Mouse (Mus musculus): ENCODE data around the gene St6galnac6. TPM values are rescaled to one million over a fixed set of nuclear protein-coding genes. Genes with fewer than 3 reads are reported as not detected.

Gene St6galnac6
- polyA plus RNA-seq, 1 experiment, result 21.1 TPM

DNA sequence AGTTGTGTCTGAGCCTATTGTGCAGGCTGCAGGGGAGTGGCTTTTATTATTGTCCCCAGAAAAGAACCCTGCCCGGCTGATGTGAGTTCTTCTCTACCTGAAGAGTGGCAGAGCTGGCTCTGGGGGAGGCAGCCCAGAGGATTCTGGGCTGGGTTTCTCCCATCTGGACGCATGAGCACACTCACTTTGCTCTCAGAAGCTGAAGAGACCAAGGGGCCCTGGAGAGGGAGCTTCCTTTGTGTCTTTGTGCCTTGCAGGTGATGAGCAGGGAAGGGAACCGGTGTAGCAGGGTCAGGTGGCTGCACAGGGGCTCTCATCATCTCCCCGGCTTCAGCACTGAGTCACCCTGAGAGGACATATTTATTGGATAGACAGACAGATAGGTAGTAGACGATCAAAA is 62.8 kb downstream of the St6galnac6 start:
- 70% methylated on average over 5 of the region's 5 CpGs for WGBS

DNA sequence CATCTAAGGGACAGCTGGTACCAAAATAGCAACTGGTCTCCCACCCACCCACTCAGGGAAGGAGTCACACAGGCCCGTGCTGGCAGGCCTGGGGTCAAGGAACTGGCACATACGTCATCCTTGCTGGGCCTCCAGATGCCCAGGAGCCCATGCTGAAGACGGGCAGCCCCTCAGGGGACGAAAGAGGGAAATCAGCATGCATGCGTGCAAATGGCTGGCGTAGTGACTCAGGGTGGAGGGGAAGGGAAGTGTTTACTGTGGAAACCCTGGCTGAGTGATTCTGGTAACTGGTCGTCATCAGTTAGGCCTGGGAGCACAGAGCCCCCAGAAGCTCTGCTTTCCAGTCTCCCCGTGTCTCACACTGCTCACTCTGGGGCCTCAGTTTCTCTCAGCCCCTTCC is 65.8 kb downstream of the St6galnac6 start:
- Histone ChIP-seq H3K4me1 (ENCODE audit: control insufficient read depth, insufficient read depth, low read length) (0 out of 2 replicates have a peak, but pooled peaks cover 4% of the 10 kb centered on the region), H3K27me3 (replicated peaks; ENCODE audit: control insufficient read depth, insufficient read depth, low read length) (no peaks in the 10 kb centered on the region), H3K36me3 (ENCODE audit: control insufficient read depth, insufficient read depth, low read length) (no peaks in the 10 kb centered on the region), H3K27ac (ENCODE audit: insufficient read depth, low read depth, low read length) (peak overlapping the region; percentile 49), H3K4me3 (ENCODE audit: insufficient read depth, low read depth, low read length) (no peak overlapping the region)
- no peak for DNase-seq
- 64% methylated on average over 8 of the region's 8 CpGs for whole genome bisulfite sequencing
- TF ChIP-seq CTCF (conservative IDR thresholded peaks at IDR 0.05; ENCODE audit: insufficient read depth, insufficient read length, low read depth, low read length), result no peak
- no peak for TF ChIP-seq POLR2A (IDR thresholded peaks at IDR 0.05; ENCODE audit: low read depth, low read length)

More for the DNA sequence above, 62.8 kb downstream of the St6galnac6 start:
- H3K27me3 ChIP-seq (replicated peaks; ENCODE audit: control insufficient read depth, insufficient read depth, low read length), result no peaks in the 10 kb centered on the region
- no peaks in the 10 kb centered on the region for H3K36me3 ChIP-seq (ENCODE audit: control insufficient read depth, insufficient read depth, low read length)
- TF ChIP-seq POLR2A (IDR thresholded peaks at IDR 0.05; ENCODE audit: low read depth, low read length) (no peak), CTCF (conservative IDR thresholded peaks at IDR 0.05; ENCODE audit: insufficient read depth, insufficient read length, low read depth, low read length) (no peak)
- no peak overlapping the region for H3K4me3 ChIP-seq (ENCODE audit: insufficient read depth, low read depth, low read length)
- no peak for DNase-seq
- peak overlapping the region; percentile 73 for H3K27ac ChIP-seq (ENCODE audit: insufficient read depth, low read depth, low read length)
- 0 out of 2 replicates have a peak, but pooled peaks cover 4% of the 10 kb centered on the region for H3K4me1 ChIP-seq (ENCODE audit: control insufficient read depth, insufficient read depth, low read length)

- Histone ChIP-seq H3K4me3 (ENCODE audit: insufficient read depth, low read depth, low read length) (no peak overlapping the region), H3K27me3 (replicated peaks; ENCODE audit: control insufficient read depth, insufficient read depth, low read length) (no peaks in the 10 kb centered on the region), H3K4me1 (ENCODE audit: control insufficient read depth, insufficient read depth, low read length) (0 out of 2 replicates have a peak, but pooled peaks cover 4% of the 10 kb centered on the region), H3K27ac (ENCODE audit: insufficient read depth, low read depth, low read length) (peak overlapping the region; percentile 32; the same call in 1 of the 2 replicates), H3K36me3 (ENCODE audit: control insufficient read depth, insufficient read depth, low read length) (no peaks in the 10 kb centered on the region)
- TF ChIP-seq CTCF (conservative IDR thresholded peaks at IDR 0.05; ENCODE audit: insufficient read depth, insufficient read length, low read depth, low read length) (no peak), POLR2A (IDR thresholded peaks at IDR 0.05; ENCODE audit: low read depth, low read length) (no peak)
- WGBS, result 68% methylated on average over 6 of the region's 6 CpGs
- DNase-seq, result no peak
These were observed 66.3 kb downstream of the St6galnac6 start for GRCm38 (mm10) chr2:32665853-32666252.

- WGBS, result 50% methylated on average over 11 of the region's 11 CpGs
- Histone ChIP-seq H3K36me3 (ENCODE audit: control insufficient read depth, insufficient read depth, low read length) (no peaks in the 10 kb centered on the region), H3K4me3 (ENCODE audit: insufficient read depth, low read depth, low read length) (no peak overlapping the region), H3K27ac (ENCODE audit: insufficient read depth, low read depth, low read length) (peak overlapping the region; percentile 43), H3K27me3 (replicated peaks; ENCODE audit: control insufficient read depth, insufficient read depth, low read length) (no peaks in the 10 kb centered on the region), H3K4me1 (ENCODE audit: control insufficient read depth, insufficient read depth, low read length) (no peaks in the 10 kb centered on the region)
- TF ChIP-seq POLR2A (IDR thresholded peaks at IDR 0.05; ENCODE audit: low read depth, low read length) (no peak), CTCF (conservative IDR thresholded peaks at IDR 0.05; ENCODE audit: insufficient read depth, insufficient read length, low read depth, low read length) (no peak)
- DNase-seq, result peak; percentile 72
These were observed 68.3 kb downstream of the St6galnac6 start for GRCm38 (mm10) chr2:32667775-32668174.

DNA sequence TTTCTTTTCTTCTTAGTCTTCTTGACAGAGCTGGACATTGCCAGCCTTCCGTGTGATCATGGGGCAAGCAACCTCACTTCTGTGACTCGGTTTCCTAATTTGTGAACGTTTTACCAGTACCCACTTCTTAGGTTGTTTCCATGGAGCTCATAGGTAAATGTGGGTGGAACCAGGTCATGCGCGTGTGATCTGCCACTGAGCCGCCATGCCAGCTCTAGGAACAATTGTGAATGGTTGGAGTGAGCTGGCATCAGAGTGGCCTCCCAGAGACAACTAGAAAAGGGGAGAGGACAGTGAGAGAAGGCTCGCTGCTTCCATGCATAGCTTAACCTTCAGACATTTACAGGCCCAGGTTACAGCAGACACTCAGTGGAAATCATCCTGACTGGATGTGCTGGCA is 68.7 kb downstream of the St6galnac6 start:
- Histone ChIP-seq H3K27ac (ENCODE audit: insufficient read depth, low read depth, low read length) (peak overlapping the region; percentile 43), H3K4me3 (ENCODE audit: insufficient read depth, low read depth, low read length) (no peak overlapping the region), H3K4me1 (ENCODE audit: control insufficient read depth, insufficient read depth, low read length) (no peaks in the 10 kb centered on the region), H3K36me3 (ENCODE audit: control insufficient read depth, insufficient read depth, low read length) (no peaks in the 10 kb centered on the region), H3K27me3 (replicated peaks; ENCODE audit: control insufficient read depth, insufficient read depth, low read length) (no peaks in the 10 kb centered on the region)
- DNase-seq, result no peak
- TF ChIP-seq CTCF (conservative IDR thresholded peaks at IDR 0.05; ENCODE audit: insufficient read depth, insufficient read length, low read depth, low read length), result no peak
- 80% methylated on average over 7 of the region's 7 CpGs for WGBS

- no peak for DNase-seq
- no peak for TF ChIP-seq CTCF (conservative IDR thresholded peaks at IDR 0.05; ENCODE audit: insufficient read depth, insufficient read length, low read depth, low read length)
- no peak for TF ChIP-seq POLR2A (IDR thresholded peaks at IDR 0.05; ENCODE audit: low read depth, low read length)
- H3K27ac ChIP-seq (ENCODE audit: insufficient read depth, low read depth, low read length), result no peak overlapping the region
- H3K36me3 ChIP-seq (ENCODE audit: control insufficient read depth, insufficient read depth, low read length), result no peaks in the 10 kb centered on the region
- no peak overlapping the region for H3K4me3 ChIP-seq (ENCODE audit: insufficient read depth, low read depth, low read length)
- no peaks in the 10 kb centered on the region for H3K27me3 ChIP-seq (replicated peaks; ENCODE audit: control insufficient read depth, insufficient read depth, low read length)
- WGBS, result 77% methylated on average over 3 of the region's 3 CpGs
- no peaks in the 10 kb centered on the region for H3K4me1 ChIP-seq (ENCODE audit: control insufficient read depth, insufficient read depth, low read length)
These were observed 70.4 kb downstream of the St6galnac6 start for GRCm38 (mm10) chr2:32669876-32670275.

Other genes with a start within 250 kb of the St6galnac6 start
- gene Ciz1, start 247.4 kb upstream of the St6galnac6 start, polyA plus RNA-seq (2012; rRNA removed), result 130 and 131 TPM in 2 replicates
- 8.3 and 12.6 TPM in 2 replicates for gene Dnm1, start 246.4 kb upstream of the St6galnac6 start, polyA plus RNA-seq (2012; rRNA removed)
- 182 and 215 TPM in 2 replicates for gene 1110008P14Rik, start 217.8 kb upstream of the St6galnac6 start, polyA plus RNA-seq (2012; rRNA removed)
- gene Lcn2, start 211.5 kb upstream of the St6galnac6 start, polyA plus RNA-seq (2012; rRNA removed), result 8.0 and 9.4 TPM in 2 replicates
- gene Ptges2, start 203.8 kb upstream of the St6galnac6 start, polyA plus RNA-seq (2012; rRNA removed), result 69.7 and 80.6 TPM in 2 replicates
- gene Naif1, start 149.3 kb upstream of the St6galnac6 start, polyA plus RNA-seq (2012; rRNA removed), result 4.8 and 5.2 TPM in 2 replicates
- 25.3 and 30.6 TPM in 2 replicates for gene Slc25a25, start 148.3 kb upstream of the St6galnac6 start, polyA plus RNA-seq (2012; rRNA removed)
- gene Fam102a, start 64.4 kb upstream of the St6galnac6 start, polyA plus RNA-seq (2012; rRNA removed), result 39.0 and 40.2 TPM in 2 replicates
- 120 and 138 TPM in 2 replicates for gene Dpm2, start 28.9 kb upstream of the St6galnac6 start, polyA plus RNA-seq (2012; rRNA removed)
- 0.14 TPM in 1 of 2 replicates, not detected in the other for gene Pip5kl1, start 24.9 kb upstream of the St6galnac6 start, polyA plus RNA-seq (2012; rRNA removed)
- not detected in 2 replicates for gene 9430097D07Rik, start 24.0 kb upstream of the St6galnac6 start, polyA plus RNA-seq (2012; rRNA removed)
- 7.0 and 7.2 TPM in 2 replicates for gene St6galnac4, start 12.6 kb upstream of the St6galnac6 start, polyA plus RNA-seq (2012; rRNA removed)
- 31.6 and 47.4 TPM in 2 replicates for gene Ak1, start 22.0 kb downstream of the St6galnac6 start, polyA plus RNA-seq (2012; rRNA removed)
- 228 and 289 TPM in 2 replicates for gene Eng, start 46.9 kb downstream of the St6galnac6 start, polyA plus RNA-seq (2012; rRNA removed)
- 147 and 174 TPM in 2 replicates for gene Fpgs, start 104.4 kb downstream of the St6galnac6 start, polyA plus RNA-seq (2012; rRNA removed)
- gene Cdk9, start 113.4 kb downstream of the St6galnac6 start, polyA plus RNA-seq (2012; rRNA removed), result 88.3 and 89.2 TPM in 2 replicates
- gene Sh2d3c, start 121.3 kb downstream of the St6galnac6 start, polyA plus RNA-seq (2012; rRNA removed), result 28.4 and 30.4 TPM in 2 replicates
- not detected in 2 replicates for gene 6330409D20Rik, start 141.3 kb downstream of the St6galnac6 start, polyA plus RNA-seq (2012; rRNA removed)
- 72.5 and 93.3 TPM in 2 replicates for gene Tor2a, start 157.5 kb downstream of the St6galnac6 start, polyA plus RNA-seq (2012; rRNA removed)
- gene Ttc16, start 175.9 kb downstream of the St6galnac6 start, polyA plus RNA-seq (2012; rRNA removed), result 1.1 TPM in 2 replicates
- 8.0 and 11.8 TPM in 2 replicates for gene Ptrh1, start 176.1 kb downstream of the St6galnac6 start, polyA plus RNA-seq (2012; rRNA removed)
- 0.12 TPM in 1 of 2 replicates, not detected in the other for gene Cfap157, start 184.7 kb downstream of the St6galnac6 start, polyA plus RNA-seq (2012; rRNA removed)
- 10.2 and 13.2 TPM in 2 replicates for gene Stxbp1, start 247.5 kb downstream of the St6galnac6 start, polyA plus RNA-seq (2012; rRNA removed)

Measured in kidney, adult 2 months (tissue).